Mouse (Mus musculus) CH12.LX (cell line): ENCODE measurements at regions not wholly inside any gene's neighbourhood (a gene's known extent, or its start where the extent isn't known, plus 50 kb on each side); places are given as distances from the start of the nearest gene placed in this dataset.

Experiments used
- DNase-seq: peaks from one replicate; pipeline ENCODE4 v3.0.0-alpha.2; 2013; ENCODE audit errors: extremely low read depth
- H3K27ac ChIP-seq: 2 replicates; pipeline ENCODE4 v1.5.1; 2012; ENCODE audit warnings: low read depth, mild to moderate bottlenecking, control low read depth, moderate library complexity; ENCODE audit not compliant: insufficient read depth
- H3K27me3 ChIP-seq: replicated peaks from 2 replicates; pipeline ENCODE3; 2012; ENCODE audit warnings: inconsistent platforms
- H3K36me3 ChIP-seq, 2 experiments: replicated peaks in 1 of 2; 2 replicates each; pipeline versions ENCODE3 to v1.6.1; 2012; ENCODE audit warnings: inconsistent platforms in 1 of 2, low read length in 1 of 2, mild to moderate bottlenecking in 1 of 2, mixed read lengths in 1 of 2, moderate library complexity in 1 of 2; ENCODE audit not compliant: control insufficient read depth in 1 of 2, insufficient read depth in 1 of 2
- H3K4me1 ChIP-seq, 2 experiments: 2 replicates each; pipeline ENCODE4 v1.6.1; 2012; ENCODE audit warnings: inconsistent platforms in 1 of 2, moderate library complexity in 1 of 2; ENCODE audit not compliant: insufficient read depth in 2 of 2, control insufficient read depth in 1 of 2
- H3K4me2 ChIP-seq: 2 replicates; pipeline ENCODE4 v1.6.1; 2012; ENCODE audit warnings: low read depth, mild to moderate bottlenecking, control low read depth; ENCODE audit not compliant: poor library complexity, insufficient read depth, severe bottlenecking
- H3K4me3 ChIP-seq, 3 experiments: fragments of 150-350 bp in 1 of 3; sonication (generic) in 1 of 3; replicated peaks in 1 of 3; 2 replicates each; pipeline versions ENCODE3 to v1.5.1; 2011 to 2012; ENCODE audit warnings: low read depth in 2 of 3, low read length in 2 of 3, mild to moderate bottlenecking in 2 of 3, moderate library complexity in 2 of 3, control low read depth in 1 of 3, improper control_type of control experiment in 1 of 3, inconsistent platforms in 1 of 3, mixed read lengths in 1 of 3; ENCODE audit not compliant: poor library complexity in 1 of 3
- H3K79me2 ChIP-seq: replicated peaks from 2 replicates; pipeline ENCODE4 v1.6.1; 2012; ENCODE audit warnings: mild to moderate bottlenecking, moderate library complexity; ENCODE audit not compliant: control insufficient read depth, poor library complexity, insufficient read depth, severe bottlenecking; ENCODE audit errors: extremely low read depth
- H3K9ac ChIP-seq: 2 replicates; pipeline ENCODE4 v1.6.1; 2012; ENCODE audit warnings: low read depth, mild to moderate bottlenecking, control low read depth, moderate library complexity; ENCODE audit not compliant: insufficient read depth
- H3K9me3 ChIP-seq: replicated peaks from 2 replicates; pipeline ENCODE3; 2012; ENCODE audit warnings: low read length, inconsistent platforms, mixed read lengths
- CHD1 ChIP-seq: IDR thresholded peaks from 2 replicates; pipeline ENCODE4 v1.6.1; 2012; ENCODE audit warnings: low read depth, low read length, improper control_type of control experiment, inconsistent platforms
- CHD2 ChIP-seq: IDR thresholded peaks from 2 replicates; pipeline ENCODE4 v1.6.1; 2011; ENCODE audit warnings: low read length, improper control_type of control experiment
- CTCF ChIP-seq, 2 experiments: IDR thresholded peaks in 1 of 2; conservative IDR thresholded peaks in 1 of 2; 2 replicates each; pipeline ENCODE4 v1.5.1; 2011 to 2012; ENCODE audit warnings: low read depth in 2 of 2, low read length in 2 of 2, improper control_type of control experiment in 1 of 2, inconsistent platforms in 1 of 2, mild to moderate bottlenecking in 1 of 2, moderate library complexity in 1 of 2
- ELF1 ChIP-seq: IDR thresholded peaks from 2 replicates; pipeline ENCODE4 v1.6.1; 2014; ENCODE audit warnings: low read depth, mild to moderate bottlenecking, inconsistent platforms, low read length, improper control_type of control experiment
- GABPA ChIP-seq: IDR thresholded peaks from 2 replicates; pipeline ENCODE4 v1.6.1; 2012; ENCODE audit warnings: low read depth, low read length, improper control_type of control experiment, inconsistent platforms; ENCODE audit not compliant: insufficient replicate concordance
- JUND ChIP-seq: conservative IDR thresholded peaks from 2 replicates; pipeline ENCODE4 v1.6.1; 2011; ENCODE audit warnings: low read depth, low read length, improper control_type of control experiment
- KAT2A ChIP-seq: IDR thresholded peaks from 2 replicates; pipeline ENCODE4 v1.6.1; 2012; ENCODE audit warnings: low read length, improper control_type of control experiment, inconsistent platforms; ENCODE audit not compliant: insufficient replicate concordance
- MAFK ChIP-seq: IDR thresholded peaks from 2 replicates; pipeline ENCODE4 v1.6.1; 2011; ENCODE audit warnings: low read length, improper control_type of control experiment; ENCODE audit not compliant: insufficient replicate concordance
- MAX ChIP-seq: IDR thresholded peaks from 2 replicates; pipeline ENCODE4 v1.6.1; 2011; ENCODE audit warnings: low read length, improper control_type of control experiment
- MEF2A ChIP-seq: IDR thresholded peaks from 2 replicates; pipeline ENCODE4 v1.6.1; 2014; ENCODE audit warnings: low read depth, mild to moderate bottlenecking, inconsistent platforms, low read length, improper control_type of control experiment, borderline replicate concordance
- MXI1 ChIP-seq: IDR thresholded peaks from 2 replicates; pipeline ENCODE4 v1.6.1; 2011; ENCODE audit warnings: mild to moderate bottlenecking, low read depth, low read length, improper control_type of control experiment
- NELFE ChIP-seq: IDR thresholded peaks from 2 replicates; pipeline ENCODE4 v1.6.1; 2011; ENCODE audit warnings: low read depth, low read length, improper control_type of control experiment
- NRF1 ChIP-seq: IDR thresholded peaks from 2 replicates; pipeline ENCODE4 v1.6.1; 2014; ENCODE audit warnings: low read depth, mild to moderate bottlenecking, inconsistent platforms, low read length, improper control_type of control experiment, moderate library complexity
- POLR2A ChIP-seq: IDR thresholded peaks from 2 replicates; pipeline ENCODE4 v1.6.1; 2011; ENCODE audit warnings: low read depth, mild to moderate bottlenecking, improper control_type of control experiment, low read length
- RAD21 ChIP-seq: IDR thresholded peaks from 2 replicates; pipeline ENCODE4 v1.6.1; 2011; ENCODE audit warnings: low read depth, mild to moderate bottlenecking, low read length, improper control_type of control experiment, moderate library complexity
- RCOR1 ChIP-seq: conservative IDR thresholded peaks from 2 replicates; pipeline ENCODE4 v1.6.1; 2012; ENCODE audit warnings: low read depth, mild to moderate bottlenecking, inconsistent platforms, low read length, improper control_type of control experiment
- TCF12 ChIP-seq: IDR thresholded peaks from 2 replicates; pipeline ENCODE4 v1.6.1; 2014; ENCODE audit warnings: low read depth, mild to moderate bottlenecking, inconsistent platforms, low read length, improper control_type of control experiment
- ZC3H11A ChIP-seq: IDR thresholded peaks from 2 replicates; pipeline ENCODE4 v1.6.1; 2012; ENCODE audit warnings: low read depth, mild to moderate bottlenecking, inconsistent platforms, low read length, improper control_type of control experiment
- dilution Hi-C: fragments of 300-500 bp; cut with MboI; formaldehyde crosslinking; loops from 2 replicates; pipeline ENCODE4 v1.14.3; 2020; ENCODE audit warnings: low sequenced_read_pairs; ENCODE audit not compliant: extremely low pct_unique_long_range_greater_than_20kb, extremely low pct_ligation_motif_present
- in situ Hi-C: fragments of 300-500 bp; cut with MboI; formaldehyde crosslinking; loops from 3 replicates; pipeline ENCODE4 v1.14.3; 2019; ENCODE audit warnings: low sequenced_read_pairs, low pct_ligation_motif_present, low pct_unique_long_range_greater_than_20kb, mixed read lengths

- in situ Hi-C loops = no loop called here
- Histone ChIP-seq H3K9ac (no peak overlapping the region), H3K79me2 (no peaks in the 10 kb centered on the region), H3K27me3 (no peaks in the 10 kb centered on the region), H3K36me3 (no peaks in the 10 kb centered on the region), H3K4me1 (no peaks in the 10 kb centered on the region), H3K4me3 (no peak overlapping the region), H3K9me3 (peaks cover 46% of the 10 kb centered on the region), H3K27ac (no peak overlapping the region), H3K4me2 (no peak overlapping the region)
- dilution Hi-C loops = no loop called here
- DNase-seq = no peak
- TF ChIP-seq CTCF (conservative IDR thresholded peaks at IDR 0.05 in 1 of 2, IDR thresholded peaks at IDR 0.05 in 1 of 2; ENCODE audit: low read depth in 2 of 2, low read length in 2 of 2) (no peak), ZC3H11A (no peak), MAX (no peak), CHD2 (no peak), JUND (no peak), RAD21 (no peak), CHD1 (no peak), POLR2A (no peak), TCF12 (no peak)
Observed at GRCm38 (mm10) chr1:119356916-119357315, 65.1 kb downstream of the Inhbb start.

GRCm38 (mm10) chr1:119355456-119355855 is 66.6 kb downstream of the Inhbb start:
- Histone ChIP-seq H3K9ac (no peak overlapping the region), H3K79me2 (no peaks in the 10 kb centered on the region), H3K27me3 (no peaks in the 10 kb centered on the region), H3K27ac (no peak overlapping the region), H3K4me3 (no peak overlapping the region), H3K4me1 (no peaks in the 10 kb centered on the region), H3K9me3 (peaks cover 52% of the 10 kb centered on the region), H3K4me2 (no peak overlapping the region), H3K36me3 (no peaks in the 10 kb centered on the region)
- in situ Hi-C loops (no loop called here), dilution Hi-C loops (no loop called here)
- TF ChIP-seq MAFK (no peak), KAT2A (no peak), RCOR1 (no peak), GABPA (no peak), NELFE (no peak), NRF1 (no peak), MXI1 (no peak), ELF1 (no peak), TCF12 (no peak), ZC3H11A (no peak), MEF2A (no peak)
- no peak for DNase-seq
